Mouse (Mus musculus) frontal cortex, postnatal 10 days (tissue): ENCODE data around the gene Zfhx3.
A peak's percentile ranks its signal among the peaks of the same experiment; 100 is the strongest.

Experiments used
- DNase-seq, 2 experiments: peaks; one replicate each; pipeline ENCODE4 v3.0.0; 2022; ENCODE audit warnings: low spot score in 2 of 2, mixed read lengths in 1 of 2

Zfhx3 gene

GRCm38 (mm10) chr8:108098598-108098997 is 156.2 kb downstream of the Zfhx3 start:
- no peak for DNase-seq

GRCm38 (mm10) chr8:108101131-108101530 is 158.7 kb downstream of the Zfhx3 start:
- peak in 1 of 2 experiments; percentile 34 for DNase-seq

GRCm38 (mm10) chr8:108101978-108102865 is 159.8 kb downstream of the Zfhx3 start:
- peak in 1 of 2 experiments; percentile 22 for DNase-seq

- no peak for DNase-seq
Measured at GRCm38 (mm10) chr8:108104471-108105098, 162.1 kb downstream of the Zfhx3 start.

GRCm38 (mm10) chr8:108125053-108125452 is 182.6 kb downstream of the Zfhx3 start:
- DNase-seq: peak in 1 of 2 experiments; percentile 17

GRCm38 (mm10) chr8:108125491-108125890 is 183.0 kb downstream of the Zfhx3 start:
- no peak for DNase-seq

- DNase-seq: no peak
Measured at GRCm38 (mm10) chr8:108146536-108146935, 204.1 kb downstream of the Zfhx3 start.

GRCm38 (mm10) chr8:108148599-108149249 is 206.3 kb downstream of the Zfhx3 start:
- DNase-seq: no peak

GRCm38 (mm10) chr8:108170804-108171203 is 228.4 kb downstream of the Zfhx3 start:
- DNase-seq: no peak

- DNase-seq: no peak
Measured at GRCm38 (mm10) chr8:108183296-108183695, 240.9 kb downstream of the Zfhx3 start.

- no peak for DNase-seq
Measured at GRCm38 (mm10) chr8:108183948-108184347, 241.5 kb downstream of the Zfhx3 start.

- DNase-seq: no peak
Measured at GRCm38 (mm10) chr8:108186289-108186688, 243.8 kb downstream of the Zfhx3 start.

GRCm38 (mm10) chr8:108188044-108188443 is 245.6 kb downstream of the Zfhx3 start:
- DNase-seq: no peak

- no peak for DNase-seq
Measured at GRCm38 (mm10) chr8:108194571-108194970, 252.1 kb downstream of the Zfhx3 start.

GRCm38 (mm10) chr8:108215026-108215425 is 272.6 kb downstream of the Zfhx3 start:
- no peak for DNase-seq

GRCm38 (mm10) chr8:108218171-108218840 is 275.9 kb downstream of the Zfhx3 start:
- no peak for DNase-seq

- no peak for DNase-seq
Measured at GRCm38 (mm10) chr8:108220511-108220910, 278.1 kb downstream of the Zfhx3 start.

- no peak for DNase-seq
Measured at GRCm38 (mm10) chr8:108222091-108222490, 279.6 kb downstream of the Zfhx3 start.

- DNase-seq: no peak
Measured at GRCm38 (mm10) chr8:108232326-108232725, 289.9 kb downstream of the Zfhx3 start.

GRCm38 (mm10) chr8:108234481-108234880 is 292.0 kb downstream of the Zfhx3 start:
- DNase-seq: no peak

- DNase-seq: no peak
Measured at GRCm38 (mm10) chr8:108236715-108237114, 294.3 kb downstream of the Zfhx3 start.

GRCm38 (mm10) chr8:108239531-108239930 is 297.1 kb downstream of the Zfhx3 start:
- no peak for DNase-seq
